Mouse (Mus musculus): ENCODE results near the gene Zfp981.
"Not testable (repeated sequence)": the region's sequence is repeated elsewhere in the genome, so short reads cannot be mapped to it uniquely, and the experiment has no call there.

Gene Zfp981

DNA sequence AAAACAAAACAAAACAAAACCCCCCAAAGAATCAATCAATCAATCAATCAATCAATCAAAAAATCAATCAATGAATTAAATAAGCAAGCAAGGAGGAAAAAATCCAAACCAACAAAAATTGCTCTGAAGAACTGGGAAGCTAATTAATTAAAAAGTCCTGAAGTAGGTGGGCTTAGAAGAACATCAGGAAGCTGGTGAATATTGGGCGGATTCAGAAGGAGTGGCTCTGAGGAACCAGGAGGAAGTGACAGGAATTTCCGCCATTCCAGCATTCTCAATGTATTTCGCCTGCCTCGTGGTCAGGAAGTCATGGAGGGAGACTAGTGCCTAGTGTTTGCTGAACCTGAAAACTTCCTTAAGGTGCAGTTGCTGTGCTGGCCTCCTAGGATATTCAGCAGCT lies at the start of gene Zfp981:
TSS of gene Zfp981 (plus strand) at position 301 of the 400 bp plus-strand sequence.
- DNase-seq (ENCODE audit: low read depth, low spot score), result not testable (repeated sequence)

DNA sequence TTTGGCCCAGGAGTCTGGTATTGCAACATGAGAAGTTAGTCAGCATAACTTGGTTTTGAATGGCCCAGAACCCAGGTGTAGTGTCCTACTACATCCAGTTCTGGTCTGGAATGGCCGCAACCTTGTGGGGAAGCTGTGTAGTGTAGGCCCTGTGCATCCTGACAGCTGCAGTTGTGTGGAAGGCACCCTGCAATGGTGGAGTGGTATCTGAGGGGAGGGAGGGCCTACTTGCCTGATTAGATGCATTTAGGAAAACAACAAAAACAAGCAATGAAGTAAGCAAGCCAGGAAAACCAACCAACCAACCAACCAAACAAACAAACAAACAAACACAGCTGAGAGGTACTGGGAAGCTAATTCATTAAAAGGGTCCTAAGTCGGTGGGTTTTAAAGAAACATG lies 49.3 kb upstream of the Zfp981 start:
- not testable (repeated sequence) for DNase-seq (ENCODE audit: low read depth, low spot score)

DNA sequence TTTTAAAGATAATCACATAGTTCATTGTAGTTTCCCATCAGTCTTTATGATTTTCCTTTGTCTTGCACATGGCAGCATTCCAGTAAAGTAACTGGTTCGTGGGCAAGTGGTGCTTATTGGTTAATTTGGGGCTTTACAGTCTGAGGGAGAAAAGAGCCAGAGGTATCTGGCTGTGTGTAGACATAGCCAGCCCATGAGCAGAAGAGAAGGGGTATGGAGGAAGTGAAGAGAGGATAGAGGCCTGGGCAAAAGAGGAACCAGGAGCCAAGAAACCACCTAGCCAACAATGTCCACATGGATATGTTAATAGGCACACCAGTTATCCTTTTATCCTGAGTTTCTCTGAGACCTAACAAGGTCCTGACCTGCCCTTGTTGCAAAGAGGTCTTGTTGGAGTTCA lies 47.7 kb upstream of the Zfp981 start:
- DNase-seq (ENCODE audit: low read depth, low spot score), result not testable (repeated sequence)

DNA sequence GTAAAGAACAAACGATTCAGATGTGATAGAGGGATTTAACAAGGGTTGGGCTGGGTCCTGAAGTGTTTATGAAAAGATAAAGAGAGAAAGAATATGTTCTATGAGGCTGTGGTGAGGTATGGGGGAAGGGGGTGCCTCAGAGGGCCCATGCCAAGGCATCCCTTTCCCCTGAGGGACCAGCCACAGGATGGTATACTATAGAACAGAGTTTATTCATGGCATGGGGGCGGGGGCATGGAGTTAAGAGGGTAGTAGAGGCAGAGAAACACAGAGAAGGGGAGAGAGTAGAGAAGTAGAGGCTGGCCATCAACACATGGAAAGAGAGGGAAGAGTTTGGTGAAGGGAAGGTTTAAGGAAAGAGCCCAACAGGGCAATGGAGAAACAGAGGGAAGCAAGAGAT lies 46.9 kb upstream of the Zfp981 start:
- DNase-seq (ENCODE audit: low read depth, low spot score), result no peak

DNA sequence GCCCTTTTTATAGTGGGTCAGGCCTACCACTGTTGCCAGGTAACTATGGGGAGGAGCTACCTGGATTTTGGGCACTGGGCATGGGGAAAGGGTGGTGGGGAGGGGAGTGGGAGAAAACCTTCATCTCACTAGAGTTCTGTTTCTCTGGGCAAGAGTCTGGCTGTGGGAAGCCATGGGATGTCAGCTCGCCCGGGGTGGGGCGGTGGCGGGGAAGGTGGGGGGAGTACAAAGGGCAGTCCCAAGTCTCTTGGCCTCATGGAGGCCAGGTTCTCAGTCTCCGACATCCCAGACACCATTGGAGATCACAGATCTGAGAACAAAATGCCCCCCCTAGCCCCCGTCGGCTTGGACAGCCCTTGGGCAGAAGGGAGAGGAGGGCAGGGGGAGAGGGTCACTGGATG lies 46.5 kb upstream of the Zfp981 start:
- no peak for DNase-seq (ENCODE audit: low read depth, low spot score)

DNA sequence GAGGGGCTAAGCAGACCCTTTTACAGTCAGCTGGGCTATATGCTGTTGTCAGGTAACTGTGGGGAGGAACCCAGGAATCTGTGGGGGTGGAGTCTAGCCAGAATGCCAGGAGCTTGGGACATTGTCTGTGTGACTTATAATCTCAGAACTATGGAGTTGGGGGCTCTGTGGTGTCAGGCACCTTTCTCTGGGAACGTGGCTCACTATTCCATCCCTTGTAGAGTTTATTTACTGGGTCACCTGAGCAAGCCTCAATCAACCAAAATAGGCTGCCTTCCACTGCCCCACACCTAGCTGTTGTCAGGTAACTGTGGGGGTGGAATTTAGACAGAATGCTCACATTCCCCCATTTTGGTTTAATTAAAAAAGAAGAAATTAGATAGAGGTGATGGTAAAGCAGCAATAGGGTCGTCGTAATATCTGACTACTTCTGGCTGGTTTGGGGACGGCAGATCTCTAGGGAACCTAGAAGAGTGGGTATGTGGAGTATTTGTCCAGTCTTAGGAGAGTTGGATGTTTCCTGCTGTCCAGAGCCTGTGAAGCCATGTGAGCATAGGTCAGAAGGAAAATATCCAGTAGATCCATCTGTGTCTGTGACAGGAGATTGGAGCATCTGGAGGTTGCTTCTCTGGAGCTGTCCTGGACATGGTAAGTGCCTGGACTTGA lies 45.6 kb upstream of the Zfp981 start:
- no peak for DNase-seq (ENCODE audit: low read depth, low spot score)

DNA sequence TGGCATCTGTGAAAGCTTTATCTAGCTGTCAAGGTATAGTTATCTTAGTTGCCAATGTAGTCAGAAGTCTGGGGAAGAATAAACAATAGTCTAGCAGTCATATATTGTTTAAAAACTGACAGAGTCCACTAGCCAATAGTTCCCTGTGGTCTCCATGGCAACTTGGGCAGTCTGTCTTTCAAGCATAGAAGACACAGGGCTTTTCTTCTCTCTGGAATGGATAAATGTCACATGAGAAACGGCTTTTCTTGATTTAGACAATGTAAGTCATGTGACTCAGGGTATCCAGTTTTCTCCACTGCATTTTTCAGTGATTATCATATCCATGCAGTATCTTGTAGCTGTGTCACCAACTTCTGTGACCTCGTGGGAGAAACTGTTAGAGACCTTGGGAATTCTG lies 44.7 kb upstream of the Zfp981 start:
- no peak for DNase-seq (ENCODE audit: low read depth, low spot score)

DNA sequence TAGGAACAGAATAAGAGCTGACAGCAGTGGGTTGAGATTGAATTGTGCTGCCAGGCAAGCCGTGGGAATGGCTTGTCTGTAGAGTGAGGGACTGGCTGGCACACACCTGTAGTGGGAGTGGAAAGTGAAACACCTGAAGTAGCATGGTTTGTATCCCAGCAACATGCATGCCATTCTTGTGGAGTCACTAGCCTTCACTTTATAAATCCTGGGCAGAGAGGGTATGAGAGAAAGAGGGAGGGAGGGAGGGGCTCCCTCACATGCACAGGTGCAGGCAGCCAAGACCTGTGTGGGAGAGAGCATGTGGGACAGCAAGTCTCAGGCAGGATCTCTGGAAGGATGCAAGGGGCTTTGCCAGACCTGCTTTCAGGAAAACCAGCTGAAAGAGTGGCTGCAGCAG lies 44.1 kb upstream of the Zfp981 start:
- DNase-seq (ENCODE audit: low read depth, low spot score), result no peak

DNA sequence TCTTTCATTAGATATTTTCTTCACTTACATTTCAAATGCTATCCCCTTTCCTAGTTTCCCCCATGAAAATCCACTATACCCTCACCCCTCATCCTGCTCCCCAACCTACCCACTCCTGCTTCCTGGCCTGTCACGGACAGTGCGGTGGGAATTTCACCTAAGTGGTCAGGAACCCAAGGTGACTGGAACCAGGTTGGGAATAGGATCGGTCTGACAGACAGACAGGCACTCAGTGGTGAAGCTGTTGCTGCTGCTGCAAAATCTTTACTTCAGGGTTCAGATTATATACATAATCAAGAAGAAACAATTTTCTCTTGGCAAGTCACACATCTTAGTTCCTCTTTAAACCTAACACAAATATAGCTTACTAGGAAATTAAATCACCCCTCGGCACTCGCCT lies 42.0 kb upstream of the Zfp981 start:
- not testable (repeated sequence) for DNase-seq (ENCODE audit: low read depth, low spot score)

DNA sequence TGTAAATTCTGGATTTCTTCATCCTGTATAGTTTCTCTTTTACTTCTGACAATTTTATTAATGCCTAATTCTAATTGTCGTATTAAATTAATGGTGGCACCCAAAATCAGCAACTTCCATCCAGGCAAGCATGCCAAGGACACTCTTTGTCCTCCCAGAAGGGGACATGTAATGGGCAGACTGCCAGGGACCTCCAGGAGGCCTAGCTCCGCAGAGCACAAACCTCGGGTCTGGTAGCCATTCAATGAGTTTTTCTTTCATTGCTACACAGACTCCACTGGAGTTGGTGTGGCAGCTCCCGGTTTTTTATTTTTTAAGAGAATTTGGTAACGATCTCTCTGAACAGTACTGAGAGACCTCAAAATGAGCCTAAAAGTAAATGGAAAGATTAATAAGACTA lies 41.1 kb upstream of the Zfp981 start:
- not testable (repeated sequence) for DNase-seq (ENCODE audit: low read depth, low spot score)

DNA sequence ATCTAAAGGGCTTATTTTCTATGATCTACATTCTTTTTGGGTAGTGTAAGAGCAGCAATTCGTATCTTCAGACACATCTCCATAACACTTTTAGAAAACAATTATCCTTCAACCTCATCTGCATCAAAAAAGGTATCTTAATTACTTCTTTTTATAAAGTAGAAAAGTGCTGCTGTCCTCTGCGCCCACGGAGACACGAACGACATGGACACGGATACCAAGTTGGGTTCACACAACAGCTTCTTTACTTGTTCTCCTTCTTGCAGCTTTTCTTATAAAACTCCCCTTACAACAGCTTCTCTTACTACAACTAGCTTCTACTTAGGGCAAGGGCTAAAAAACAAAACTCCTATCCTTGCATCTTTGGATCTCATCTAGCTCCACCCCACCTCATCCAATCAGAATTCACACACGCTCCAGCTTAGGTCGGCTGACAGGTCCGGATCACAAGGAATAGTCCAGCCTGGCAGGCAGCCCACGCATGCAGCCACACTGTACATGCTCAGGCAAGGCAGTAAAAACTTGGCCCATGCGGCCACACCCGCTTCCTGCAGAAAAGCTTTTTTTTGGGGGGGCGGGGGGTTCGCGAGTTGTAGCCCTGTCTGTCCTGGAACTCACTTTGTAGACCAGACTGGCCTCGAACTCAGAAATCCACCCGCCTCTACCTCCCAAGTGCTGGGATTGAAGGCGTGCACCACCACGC lies 38.0 kb upstream of the Zfp981 start:
- DNase-seq (ENCODE audit: low read depth, low spot score), result not testable (repeated sequence)

DNA sequence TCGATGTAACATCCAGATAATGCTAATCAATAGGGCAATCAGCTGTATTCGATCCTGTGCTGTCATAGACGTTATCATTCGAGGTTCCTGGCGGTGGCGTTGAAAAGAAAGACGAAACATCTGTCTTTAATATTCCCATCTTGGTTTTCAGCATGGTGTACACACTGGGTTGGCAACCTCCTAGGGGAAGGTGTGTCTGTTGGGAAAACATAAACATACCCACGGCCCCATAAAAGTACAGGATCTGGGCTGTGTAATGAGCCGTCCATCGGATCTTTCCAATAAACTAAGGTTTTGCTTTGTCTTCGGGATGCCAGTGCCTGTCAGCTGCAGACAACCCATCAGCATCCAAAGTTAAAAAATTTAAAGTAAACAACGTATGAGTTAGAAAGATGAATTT lies 31.8 kb upstream of the Zfp981 start:
- not testable (repeated sequence) for DNase-seq (ENCODE audit: low read depth, low spot score)

DNA sequence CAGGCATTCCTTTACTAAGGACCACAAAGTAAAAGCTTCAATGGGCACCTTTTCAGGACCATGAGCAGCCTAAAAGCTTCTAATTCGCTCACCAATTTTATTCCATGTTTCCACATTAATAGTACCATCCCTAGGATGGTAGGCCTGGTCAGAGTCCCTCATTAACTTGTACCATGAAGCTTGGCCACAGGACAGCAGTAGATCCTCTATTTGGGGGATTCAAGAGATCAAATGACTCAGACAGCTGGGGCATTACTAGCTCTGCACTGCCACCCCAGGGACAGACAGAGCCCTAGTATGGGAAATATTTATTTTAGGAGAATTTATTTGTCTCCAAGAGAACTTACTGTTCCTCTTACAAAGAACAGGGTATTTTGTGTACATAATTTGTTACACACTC lies 27.6 kb upstream of the Zfp981 start:
- DNase-seq (ENCODE audit: low read depth, low spot score), result not testable (repeated sequence)

DNA sequence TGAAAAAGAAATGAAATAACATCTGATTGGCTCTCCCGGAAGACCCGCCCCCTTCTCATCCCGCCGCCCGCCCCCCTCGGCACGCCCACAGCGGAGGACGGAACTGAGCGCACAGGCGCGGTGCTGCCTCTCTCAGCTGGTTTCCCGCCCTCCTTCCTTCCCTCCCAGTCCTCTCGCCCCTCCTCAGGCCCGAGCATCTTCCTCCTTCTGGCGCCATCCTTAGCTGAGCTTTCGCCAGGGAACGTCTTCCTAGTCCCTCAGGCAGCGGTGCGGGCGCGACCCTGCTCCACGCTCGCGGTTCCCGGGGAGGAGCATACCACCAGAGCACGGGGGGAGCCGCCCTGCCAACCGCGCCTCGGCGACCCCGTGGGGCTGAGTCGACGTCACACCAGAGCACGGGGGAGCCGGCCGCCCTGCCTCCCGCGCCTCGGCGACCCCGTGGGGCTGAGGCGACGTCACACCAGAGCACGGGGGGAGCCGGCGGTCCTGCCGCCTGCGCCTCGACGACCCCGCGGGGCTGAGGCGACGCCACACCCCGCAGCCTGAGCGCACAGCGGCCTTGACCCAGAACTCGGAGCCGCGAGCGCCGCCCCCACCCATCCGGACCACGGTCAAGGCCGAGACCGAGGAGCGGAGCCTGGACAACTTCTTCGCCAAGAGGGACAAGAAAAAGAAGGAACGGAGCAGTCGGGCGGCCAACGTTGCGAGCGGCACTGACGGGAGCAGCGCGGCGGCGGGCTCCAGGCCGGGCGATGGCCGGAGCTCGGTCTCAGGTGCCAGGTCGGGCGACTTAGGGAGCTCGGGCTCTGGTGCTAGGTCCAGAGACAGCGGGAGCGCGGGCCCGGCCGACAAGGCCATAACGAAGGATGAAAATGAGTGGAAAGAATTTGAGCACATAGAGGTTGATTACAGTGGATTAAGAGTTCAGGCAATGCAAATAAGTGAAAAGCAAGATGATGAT lies 26.8 kb upstream of the Zfp981 start:
- DNase-seq (ENCODE audit: low read depth, low spot score), result not testable (repeated sequence)

DNA sequence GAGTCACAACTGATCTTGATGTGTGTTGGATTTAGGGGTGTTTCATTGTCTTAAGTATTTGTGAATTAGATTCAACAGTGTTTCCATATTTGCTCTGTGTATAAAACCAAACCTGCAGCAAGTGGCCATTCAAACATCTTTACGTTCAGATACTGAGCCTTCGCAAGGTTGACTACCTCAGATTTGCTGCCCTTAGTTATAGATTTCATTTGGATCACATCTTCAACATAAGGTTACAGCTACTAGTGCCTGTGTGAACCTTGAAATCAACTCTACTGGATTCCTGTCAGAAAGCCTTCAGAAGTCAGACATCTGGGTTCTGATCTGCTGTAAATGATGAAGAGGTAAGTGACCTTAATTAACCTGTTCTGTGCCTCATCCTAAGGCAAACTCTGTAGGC lies 25.6 kb upstream of the Zfp981 start:
- not testable (repeated sequence) for DNase-seq (ENCODE audit: low read depth, low spot score)

DNA sequence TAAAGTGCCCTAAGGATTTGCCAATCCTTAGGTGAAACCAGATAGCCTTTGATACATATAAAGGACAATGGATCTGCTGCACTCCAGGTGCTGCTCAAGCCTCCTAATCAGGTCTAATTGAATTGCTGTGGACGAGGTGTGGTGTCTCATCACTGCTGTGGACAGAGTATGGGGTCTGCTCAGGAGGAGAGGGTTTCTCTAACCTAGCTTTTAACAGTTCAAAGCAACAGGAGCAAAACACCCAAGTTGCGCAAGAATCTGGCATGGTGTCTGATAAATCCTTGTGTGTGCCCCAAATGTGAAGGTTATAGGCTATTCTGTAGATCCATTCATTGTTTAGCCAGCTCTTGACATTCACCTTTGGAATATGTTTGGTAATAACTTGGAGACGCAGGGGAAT lies 24.9 kb upstream of the Zfp981 start:
- DNase-seq (ENCODE audit: low read depth, low spot score), result not testable (repeated sequence)

DNA sequence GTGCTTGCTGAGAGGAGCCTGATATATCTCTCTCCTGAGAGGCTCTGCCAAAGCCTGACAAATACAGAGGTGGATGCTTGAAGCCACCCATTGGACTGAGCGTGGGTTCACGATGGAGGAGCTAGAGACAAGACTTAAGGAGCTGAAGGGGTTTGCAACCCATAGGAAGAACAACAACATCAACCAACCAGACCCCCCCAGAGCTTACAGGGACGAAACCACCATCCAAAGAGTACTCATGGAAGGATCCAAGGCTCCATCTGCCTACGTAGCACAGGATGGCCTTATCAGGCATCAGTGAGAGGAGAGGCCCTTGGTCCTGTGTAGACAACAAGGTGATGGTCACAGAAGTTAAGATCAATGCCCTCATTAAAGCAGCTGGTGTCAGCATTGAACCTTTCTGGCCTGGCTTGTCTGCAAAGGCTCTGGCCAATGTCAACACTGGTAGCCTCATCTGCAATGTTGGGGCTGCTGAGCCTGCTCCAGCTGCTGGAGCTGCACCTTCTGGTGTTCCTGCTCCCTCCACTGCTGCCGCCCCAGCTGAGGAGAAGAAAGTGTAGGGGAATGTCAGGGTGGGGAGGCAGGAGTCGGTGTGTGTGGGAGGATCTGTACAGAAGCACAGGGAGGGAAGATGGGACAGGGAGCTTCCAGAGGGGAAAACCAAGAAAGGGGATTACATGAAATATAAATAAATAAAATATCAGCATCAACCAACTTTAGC lies 21.3 kb upstream of the Zfp981 start:
- DNase-seq (ENCODE audit: low read depth, low spot score), result not testable (repeated sequence)

DNA sequence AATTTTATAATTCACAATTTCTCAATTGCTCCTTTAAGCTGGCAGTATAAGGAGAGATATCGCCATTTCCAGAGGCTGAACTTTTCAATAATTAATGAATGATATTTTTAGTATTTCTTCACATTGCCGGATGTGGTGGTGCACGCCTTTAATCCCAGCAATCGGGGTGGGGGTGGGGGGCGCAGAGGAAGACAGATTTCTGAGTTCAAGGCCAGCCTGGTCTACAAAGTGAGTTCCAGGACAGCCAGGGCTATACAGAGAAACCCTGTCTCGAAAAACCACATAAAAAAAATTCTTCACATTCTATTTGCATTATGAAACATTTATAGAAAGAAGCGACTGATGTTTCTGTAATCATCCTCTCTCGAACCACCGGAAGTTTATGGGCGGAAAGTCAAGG lies 19.3 kb upstream of the Zfp981 start:
- not testable (repeated sequence) for DNase-seq (ENCODE audit: low read depth, low spot score)

DNA sequence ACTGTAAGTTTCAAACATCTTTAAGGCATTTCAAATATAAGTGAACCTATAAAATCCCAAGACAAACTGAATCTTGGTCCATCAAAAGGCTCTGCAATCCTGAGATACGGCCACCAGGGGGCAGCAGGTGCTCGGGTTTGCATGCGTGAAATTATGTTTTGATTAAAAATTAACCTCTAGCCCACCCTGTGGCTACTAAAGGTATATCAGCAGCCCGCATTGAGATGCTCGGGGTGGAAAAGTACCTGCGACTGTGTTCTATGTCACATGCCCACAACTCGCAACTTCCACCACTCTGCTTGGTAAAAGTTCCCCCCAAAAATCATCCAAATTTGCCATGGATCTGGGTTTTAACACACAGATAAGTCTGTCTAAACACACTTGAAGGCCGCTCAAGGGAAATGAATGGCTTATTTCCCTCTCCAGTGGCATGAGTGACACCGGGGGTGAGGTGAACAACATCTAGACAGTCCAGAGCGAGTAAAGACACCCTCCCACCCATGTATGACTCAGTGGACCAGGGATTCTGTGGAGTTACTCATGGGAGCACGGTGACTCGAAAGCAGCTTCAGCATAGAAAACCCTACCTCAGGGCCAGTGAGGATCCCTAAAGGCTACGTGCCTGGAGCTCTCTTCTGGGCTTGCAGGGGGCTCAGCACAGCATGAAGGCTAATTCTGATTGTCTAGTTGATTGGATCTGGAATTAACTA lies 18.1 kb upstream of the Zfp981 start:
- not testable (repeated sequence) for DNase-seq (ENCODE audit: low read depth, low spot score)

DNA sequence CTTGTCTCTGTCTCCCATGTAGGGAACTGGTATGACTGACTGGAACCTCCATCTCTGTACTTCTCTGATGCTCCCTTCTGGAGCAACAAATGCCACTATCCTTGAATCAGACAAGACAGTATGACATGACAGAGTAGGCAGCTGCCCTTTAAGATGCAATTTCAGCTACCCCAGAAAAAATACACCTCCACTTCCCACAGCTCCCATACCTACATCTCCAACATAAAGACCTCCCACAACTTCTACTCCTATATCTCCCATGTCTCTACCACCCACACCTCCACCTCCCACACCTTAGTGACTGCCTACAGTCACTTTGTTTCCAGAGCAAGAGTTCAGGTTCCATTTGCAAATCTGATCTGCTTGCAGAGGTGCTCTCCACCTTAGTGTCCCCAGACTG lies 17.2 kb upstream of the Zfp981 start:
- not testable (repeated sequence) for DNase-seq (ENCODE audit: low read depth, low spot score)

Measured in skeletal muscle tissue, adult 2 months (tissue).